Mouse (Mus musculus) subcutaneous adipose tissue, adult 2 months (tissue): ENCODE measurements around the gene Mlxip. TPM values are rescaled to one million over a fixed set of nuclear protein-coding genes. Genes with fewer than 3 reads are reported as not detected.

Experiments used
- polyA plus RNA-seq: library from polyadenylated mRNA; depleted of rRNA; stranded (reverse); fragments of >200 nt; gene quantifications from 2 replicates; pipeline ENCODE4 v1.2.3, GENCODE M21; 2012; ENCODE audit warnings: low replicate concordance; rRNA removed

Mlxip gene
- 38.0 and 62.7 TPM in 2 replicates for polyA plus RNA-seq

DNA sequence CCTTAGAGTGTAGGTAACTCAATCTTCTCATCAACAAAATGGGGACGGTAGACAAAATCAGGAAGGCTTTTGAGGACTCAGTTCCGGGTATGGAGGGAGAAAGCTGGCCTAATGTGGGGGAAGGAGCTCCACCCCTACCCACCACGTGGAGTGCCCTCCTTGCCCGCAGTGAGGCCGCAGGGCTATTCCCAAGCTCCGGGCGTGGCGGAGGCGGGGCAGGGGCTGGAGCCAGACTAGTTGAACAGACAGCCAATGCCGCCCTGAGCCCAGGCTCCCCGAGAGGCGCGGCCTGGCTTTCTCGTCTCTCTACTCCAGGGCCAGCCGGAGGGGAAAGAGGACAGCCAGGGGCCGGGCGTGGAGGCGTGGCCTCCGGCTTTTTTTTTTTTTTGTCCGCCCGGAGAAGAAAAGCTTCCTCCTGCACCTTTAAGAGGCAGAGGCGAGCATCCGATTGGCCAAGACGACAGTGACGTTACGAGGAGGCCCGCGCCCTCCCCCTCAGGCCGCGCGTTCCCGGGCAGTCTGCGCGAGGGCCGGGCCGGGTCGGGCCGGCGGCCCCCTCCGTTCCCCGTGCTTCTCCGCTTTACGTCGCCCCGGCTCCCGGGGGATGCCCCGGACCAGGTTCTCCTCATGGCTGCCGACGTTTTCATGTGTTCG lies at the start of gene Mlxip:
Mlxip (plus strand) TSS at position 496 of the 654 bp plus-strand sequence.

DNA sequence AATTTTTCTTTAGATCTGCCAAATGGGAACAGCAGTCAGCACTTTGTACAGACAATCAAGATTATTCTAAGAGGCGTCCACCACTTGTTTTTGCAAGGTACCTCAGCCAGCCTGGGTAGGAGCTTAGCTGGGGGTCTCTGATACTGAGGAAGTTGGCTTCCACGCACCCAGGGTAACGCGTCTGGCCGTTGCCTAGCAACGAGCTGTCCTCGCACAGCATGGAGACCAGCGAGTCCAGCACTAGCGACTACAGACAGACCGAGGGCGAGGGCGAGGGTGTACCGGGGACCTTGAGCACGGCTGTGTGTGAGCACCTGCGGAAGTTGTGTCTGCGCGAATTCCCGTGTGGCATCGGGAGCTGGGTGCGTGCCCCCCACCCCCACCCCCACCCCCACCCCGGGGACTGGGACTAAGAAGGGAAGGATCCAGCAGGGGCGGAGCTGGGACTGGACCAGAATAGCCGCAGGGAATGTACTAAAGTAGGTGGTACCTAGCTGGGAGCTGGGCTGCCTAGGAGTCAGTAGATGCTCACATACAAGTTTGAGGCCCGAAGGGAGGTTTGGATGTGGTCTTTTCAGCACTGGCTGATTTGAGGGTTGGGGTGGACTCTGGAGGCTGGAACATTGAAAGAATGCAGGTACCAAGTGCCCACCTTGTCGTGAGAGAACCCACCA lies 94.7 kb downstream of the Mlxip start, which contains the start of the genes Lrrc43 and Il31:
Lrrc43 (plus strand) TSS at position 194 of the 674 bp plus-strand sequence.
Il31 (minus strand) TSS at position 378 of the 674 bp plus-strand sequence.

Other genes with a start within 250 kb of the Mlxip start
- gene Psmd9, start 225.4 kb upstream of the Mlxip start, polyA plus RNA-seq = 27.4 and 27.9 TPM in 2 replicates
- 1.7 and 2.7 TPM in 2 replicates for gene Hpd, start 212.1 kb upstream of the Mlxip start, polyA plus RNA-seq
- gene Wdr66, start 142.7 kb upstream of the Mlxip start, polyA plus RNA-seq = 5.3 and 8.8 TPM in 2 replicates
- 5.0 and 12.0 TPM in 2 replicates for gene Bcl7a, start 51.0 kb upstream of the Mlxip start, polyA plus RNA-seq
- gene Lrrc43, start 94.5 kb downstream of the Mlxip start, polyA plus RNA-seq = not detected in 2 replicates
- not detected in 2 replicates for gene Il31, start 94.7 kb downstream of the Mlxip start, polyA plus RNA-seq
- 0.51 and 1.2 TPM in 2 replicates for gene B3gnt4, start 115.7 kb downstream of the Mlxip start, polyA plus RNA-seq
- 75.7 and 79.9 TPM in 2 replicates for gene Diablo, start 129.4 kb downstream of the Mlxip start, polyA plus RNA-seq
- gene Gm49027, start 130.7 kb downstream of the Mlxip start, polyA plus RNA-seq = 0.92 and 3.2 TPM in 2 replicates
- 24.7 and 24.9 TPM in 2 replicates for gene Vps33a, start 178.2 kb downstream of the Mlxip start, polyA plus RNA-seq